Mouse (Mus musculus): ENCODE measurements at regions not wholly inside any gene's neighbourhood (a gene's known extent, or its start where the extent isn't known, plus 50 kb on each side); places are given as distances from the start of the nearest gene placed in this dataset.
"Not testable (repeated sequence)": the region's sequence is repeated elsewhere in the genome, so short reads cannot be mapped to it uniquely, and the experiment has no call there.

DNA sequence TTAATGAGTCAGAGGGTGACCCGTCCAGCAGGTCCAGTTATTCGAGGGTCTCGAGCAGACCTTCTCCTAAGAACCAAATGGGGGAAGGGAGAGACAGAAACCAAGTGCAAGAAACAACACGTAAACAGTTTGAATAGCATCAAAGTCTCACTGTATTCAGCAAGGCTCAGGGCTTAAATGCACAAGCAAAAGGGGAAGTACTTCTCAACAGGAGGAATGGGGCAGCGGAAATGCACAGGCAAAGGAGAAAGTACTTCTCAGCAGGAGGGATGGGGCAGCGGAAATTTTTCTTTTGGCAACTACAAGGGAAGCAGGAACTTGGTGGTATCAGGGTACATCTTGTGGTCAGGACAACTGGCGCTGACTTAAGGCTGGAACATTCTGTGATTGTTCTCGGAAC, 330.6 kb downstream of the 9430069I07Rik start:
- ATAC-seq (replicated peaks; ENCODE audit: low FRiP score, low TSS enrichment, poor library complexity, severe bottlenecking) = not testable (repeated sequence)

- ATAC-seq (replicated peaks; ENCODE audit: low FRiP score, low TSS enrichment, poor library complexity, severe bottlenecking) = no peak
Measured at GRCm38 (mm10) chr15:34025396-34025795, 332.3 kb downstream of the 9430069I07Rik start.

GRCm38 (mm10) chr15:34021857-34022256, 335.8 kb downstream of the 9430069I07Rik start:
- no peak; the same call in 1 of the 2 replicates for ATAC-seq (replicated peaks; ENCODE audit: low FRiP score, low TSS enrichment, poor library complexity, severe bottlenecking)

GRCm38 (mm10) chr15:34016397-34017156, 341.1 kb downstream of the 9430069I07Rik start:
- peak; percentile 74; the same call in 1 of the 2 replicates for ATAC-seq (replicated peaks; ENCODE audit: low FRiP score, low TSS enrichment, poor library complexity, severe bottlenecking)

- no peak for ATAC-seq (replicated peaks; ENCODE audit: low FRiP score, low TSS enrichment, poor library complexity, severe bottlenecking)
Measured at GRCm38 (mm10) chr15:34008591-34008990, 349.1 kb downstream of the 9430069I07Rik start.

DNA sequence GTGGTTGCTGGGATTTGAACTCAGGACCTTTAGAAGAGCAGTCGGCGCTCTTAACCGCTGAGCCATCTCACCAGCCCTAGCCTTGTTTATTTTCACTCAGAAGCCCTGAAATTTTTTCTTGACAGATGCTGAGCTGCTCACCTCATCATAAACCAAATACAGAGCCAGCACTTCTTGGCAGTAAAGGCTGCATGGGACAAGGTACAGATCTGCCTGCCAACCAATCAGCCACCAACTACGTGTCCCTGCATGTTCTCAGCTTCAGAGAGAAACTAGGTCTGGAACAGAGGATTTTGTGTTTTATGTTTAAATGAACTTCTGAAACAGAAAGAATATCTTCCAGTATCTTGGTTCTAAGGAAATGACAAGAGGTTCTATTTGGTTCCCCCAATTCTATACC, 365.3 kb downstream of the 9430069I07Rik start:
- ATAC-seq (replicated peaks; ENCODE audit: low FRiP score, low TSS enrichment, poor library complexity, severe bottlenecking) = no peak

- ATAC-seq (replicated peaks; ENCODE audit: low FRiP score, low TSS enrichment, poor library complexity, severe bottlenecking) = no peak
Measured at GRCm38 (mm10) chr15:33975077-33975476, 382.6 kb downstream of the 9430069I07Rik start.

DNA sequence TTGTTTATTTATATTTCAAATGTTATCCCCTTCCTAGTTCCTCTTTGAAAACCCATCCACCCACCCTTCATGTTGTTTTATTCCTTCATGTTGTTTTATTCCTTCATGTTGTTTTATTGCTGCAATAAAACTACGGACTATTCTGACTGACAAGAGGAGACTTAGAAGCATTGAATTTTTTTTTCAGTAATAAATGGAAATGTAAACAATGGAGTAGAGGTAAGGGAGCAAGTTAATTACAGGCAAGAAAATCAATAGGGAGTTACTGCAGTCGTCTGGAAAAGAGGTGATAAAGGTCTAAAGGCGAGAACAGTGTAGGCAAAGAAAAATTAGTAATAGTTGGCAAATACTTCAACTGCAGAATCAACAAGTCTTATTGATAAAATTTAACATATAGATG, 384.2 kb downstream of the 9430069I07Rik start:
- ATAC-seq (replicated peaks; ENCODE audit: low FRiP score, low TSS enrichment, poor library complexity, severe bottlenecking) = no peak

GRCm38 (mm10) chr15:33969409-33969808, 388.3 kb downstream of the 9430069I07Rik start:
- no peak for ATAC-seq (replicated peaks; ENCODE audit: low FRiP score, low TSS enrichment, poor library complexity, severe bottlenecking)

DNA sequence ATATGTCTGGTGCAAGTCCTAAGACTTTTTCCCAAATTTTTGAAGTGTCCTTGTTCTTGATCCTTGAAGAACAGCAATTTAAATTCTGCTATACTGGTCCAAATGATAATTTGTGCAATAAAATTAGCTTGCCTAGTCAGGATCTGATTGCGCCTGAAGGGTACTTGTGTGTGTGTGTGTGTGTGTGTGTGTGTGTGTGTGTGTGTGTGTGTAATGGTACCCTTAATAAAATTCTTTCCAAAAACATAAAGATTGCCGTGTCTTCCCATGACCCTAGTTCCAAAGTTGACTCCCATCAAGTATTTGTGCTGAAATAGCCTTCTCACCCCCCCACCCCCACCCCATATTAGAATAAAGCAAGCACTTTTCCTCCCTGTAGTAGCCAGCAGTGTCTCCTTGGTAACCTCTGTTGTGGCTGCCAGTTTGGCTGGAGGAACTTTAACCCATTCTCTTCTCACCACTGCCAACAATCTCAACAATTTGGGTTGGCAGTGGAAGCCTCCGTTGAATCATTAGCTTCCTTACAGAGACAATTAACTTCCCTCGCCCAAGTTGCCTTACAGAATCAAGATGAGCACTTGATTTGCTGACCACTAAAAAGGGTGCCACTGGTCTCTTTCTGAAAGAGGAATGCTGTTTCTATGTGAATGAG, 422.5 kb downstream of the 9430069I07Rik start:
- no peak for ATAC-seq (replicated peaks; ENCODE audit: low FRiP score, low TSS enrichment, poor library complexity, severe bottlenecking)

GRCm38 (mm10) chr15:33926446-33926845, 431.2 kb downstream of the 9430069I07Rik start:
- ATAC-seq (replicated peaks; ENCODE audit: low FRiP score, low TSS enrichment, poor library complexity, severe bottlenecking) = no peak

GRCm38 (mm10) chr15:33924094-33924890, 433.4 kb downstream of the 9430069I07Rik start:
- no peak for ATAC-seq (replicated peaks; ENCODE audit: low FRiP score, low TSS enrichment, poor library complexity, severe bottlenecking)

- ATAC-seq (replicated peaks; ENCODE audit: low FRiP score, low TSS enrichment, poor library complexity, severe bottlenecking) = no peak
Measured at GRCm38 (mm10) chr15:33914891-33915290, 442.8 kb downstream of the 9430069I07Rik start.

DNA sequence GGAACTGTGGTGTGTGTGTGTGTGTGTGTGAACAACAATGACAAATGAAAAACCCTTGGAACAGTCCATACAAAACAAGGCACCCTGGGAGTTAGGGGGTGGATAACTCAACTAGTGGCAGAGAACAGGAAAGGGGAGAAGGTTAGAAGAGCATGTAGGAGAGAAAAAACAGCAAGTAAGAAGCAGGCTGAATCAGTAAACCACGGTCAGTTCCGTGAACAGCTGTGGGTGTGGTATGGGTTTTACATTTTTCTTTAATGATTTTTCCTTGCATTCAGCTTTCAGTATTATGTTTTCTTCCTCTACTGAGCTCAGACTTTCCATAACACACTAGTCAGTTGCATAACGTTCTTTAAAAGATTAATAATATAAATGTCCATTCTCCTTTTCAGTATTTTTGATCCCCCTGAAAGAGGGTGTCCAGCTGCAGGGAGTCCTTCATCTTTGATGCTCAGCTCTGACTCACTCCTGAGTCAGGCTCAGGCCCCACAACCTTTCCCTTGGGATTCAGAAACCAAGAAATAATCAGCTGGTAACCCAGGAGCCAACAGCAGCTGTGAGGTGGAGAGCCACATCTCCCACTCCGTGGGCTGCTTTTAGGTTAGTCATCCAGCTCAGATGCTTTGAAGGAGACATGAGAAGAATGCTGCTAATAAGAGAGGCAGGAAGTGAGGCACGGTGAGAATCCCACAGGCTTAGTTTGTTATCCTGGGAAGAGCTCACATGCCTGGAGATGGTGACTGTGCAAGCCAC, 450.8 kb downstream of the 9430069I07Rik start:
- ATAC-seq (replicated peaks; ENCODE audit: low FRiP score, low TSS enrichment, poor library complexity, severe bottlenecking) = no peak

GRCm38 (mm10) chr15:33896076-33896475, 461.6 kb downstream of the 9430069I07Rik start:
- no peak for ATAC-seq (replicated peaks; ENCODE audit: low FRiP score, low TSS enrichment, poor library complexity, severe bottlenecking)

GRCm38 (mm10) chr15:33890606-33891005, 467.1 kb downstream of the 9430069I07Rik start:
- no peak for ATAC-seq (replicated peaks; ENCODE audit: low FRiP score, low TSS enrichment, poor library complexity, severe bottlenecking)

GRCm38 (mm10) chr15:33888865-33889368, 468.8 kb downstream of the 9430069I07Rik start:
- no peak for ATAC-seq (replicated peaks; ENCODE audit: low FRiP score, low TSS enrichment, poor library complexity, severe bottlenecking)

DNA sequence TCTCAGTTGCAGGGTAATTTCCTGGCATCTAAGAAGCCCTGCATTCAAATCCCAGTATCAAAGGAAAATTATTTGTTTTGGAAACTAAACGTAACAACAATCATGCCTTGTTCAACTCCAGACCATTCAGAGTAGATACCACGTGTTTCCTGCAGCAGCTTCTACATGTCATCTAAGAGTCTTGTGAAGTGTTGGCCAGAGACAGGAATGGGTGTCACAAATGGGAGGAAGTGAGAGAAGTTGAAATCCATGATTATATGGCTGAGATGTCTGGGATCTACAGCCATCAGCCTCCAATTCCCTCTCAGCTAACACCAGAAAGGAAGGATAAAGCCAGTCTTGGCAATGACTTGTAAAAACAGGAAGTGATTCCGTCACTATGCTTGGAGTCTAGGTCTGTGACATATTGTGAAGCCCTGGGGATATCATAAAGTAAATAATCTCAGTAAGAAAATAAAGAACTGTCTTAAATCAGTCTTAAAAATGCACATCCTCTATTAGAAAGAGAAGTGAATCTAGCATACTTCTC, 495.4 kb downstream of the 9430069I07Rik start:
- no peak for ATAC-seq (replicated peaks; ENCODE audit: low FRiP score, low TSS enrichment, poor library complexity, severe bottlenecking)

GRCm38 (mm10) chr15:33825435-33826088, 532.1 kb downstream of the 9430069I07Rik start:
- ATAC-seq (replicated peaks; ENCODE audit: low FRiP score, low TSS enrichment, poor library complexity, severe bottlenecking) = no peak

Measured in megakaryocyte-erythroid progenitor cell, adult 5-6 weeks (primary cell).